Mouse (Mus musculus) forebrain, embryonic 14.5 days (tissue): ENCODE data around the gene Fndc1. TPM values are rescaled to one million over a fixed set of nuclear protein-coding genes. Genes with fewer than 3 reads are reported as not detected.

Experiments
- ATAC-seq: fragments of 200-750 bp; cut with Nextera tagmentation; 2 replicates; pipeline ENCODE4 v1.8.0; 2017; ENCODE audit warnings: mild to moderate bottlenecking, moderate library complexity
- DNase-seq: peaks from one replicate; pipeline ENCODE4 v3.0.0-alpha.2; 2015; ENCODE audit warnings: low spot score
- H3K27ac ChIP-seq: fragments of 300-500 bp; sonication (generic); 2 replicates; pipeline ENCODE4 v1.5.1; 2014; ENCODE audit warnings: low read depth, mild to moderate bottlenecking, control low read depth, low read length, moderate library complexity
- H3K27me3 ChIP-seq: fragments of 300-500 bp; sonication (generic); replicated peaks from 2 replicates; pipeline ENCODE4 v1.6.1; 2014; ENCODE audit warnings: low read length, control low read depth, mixed read lengths; ENCODE audit not compliant: control insufficient read depth, insufficient read depth
- H3K36me3 ChIP-seq: fragments of 300-500 bp; sonication (generic); 2 replicates; pipeline ENCODE4 v1.6.1; 2014; ENCODE audit warnings: low read length, control low read depth; ENCODE audit not compliant: control insufficient read depth, insufficient read depth
- H3K4me1 ChIP-seq: fragments of 300-500 bp; sonication (generic); 2 replicates; pipeline ENCODE4 v1.6.1; 2014; ENCODE audit warnings: antibody characterized with exemption, low read length, control low read depth; ENCODE audit not compliant: control insufficient read depth, insufficient read depth
- H3K4me2 ChIP-seq: fragments of 300-500 bp; sonication (generic); 2 replicates; pipeline ENCODE4 v1.6.1; 2014; ENCODE audit warnings: mild to moderate bottlenecking, control low read depth, low read length
- H3K4me3 ChIP-seq: fragments of 300-500 bp; sonication (generic); 2 replicates; pipeline ENCODE4 v1.5.1; 2014; ENCODE audit warnings: low read depth, low read length, control low read depth
- H3K9ac ChIP-seq: fragments of 300-500 bp; sonication (generic); 2 replicates; pipeline ENCODE4 v1.6.1; 2014; ENCODE audit warnings: mild to moderate bottlenecking, low read length, control low read depth, moderate library complexity
- H3K9me3 ChIP-seq: fragments of 300-500 bp; sonication (generic); replicated peaks from 2 replicates; pipeline ENCODE4 v1.6.1; 2016; ENCODE audit warnings: low read length, control low read depth, mixed read lengths; ENCODE audit not compliant: control insufficient read depth
- WGBS: fragments of 180-500 bp; shearing (Covaris S2); extraction: QIAGEN DNeasy Blood & Tissue Kit; methylation state at CpG from one replicate; pipeline ENCODE4 v1.1.7; 2014; 5-methylcytosine and 5-hydroxymethylcytosine counted together
- polyA plus RNA-seq: library from polyadenylated mRNA; unstranded; fragments of >200 nt; fragmentation: Nextera tagmentation; extraction: Ambion mirVana; gene quantifications from 2 replicates; pipeline ENCODE4 v1.2.1, GENCODE M21; 2014

Gene Fndc1
- polyA plus RNA-seq, 1 experiment from 2014 or later, result 1.5 TPM

DNA sequence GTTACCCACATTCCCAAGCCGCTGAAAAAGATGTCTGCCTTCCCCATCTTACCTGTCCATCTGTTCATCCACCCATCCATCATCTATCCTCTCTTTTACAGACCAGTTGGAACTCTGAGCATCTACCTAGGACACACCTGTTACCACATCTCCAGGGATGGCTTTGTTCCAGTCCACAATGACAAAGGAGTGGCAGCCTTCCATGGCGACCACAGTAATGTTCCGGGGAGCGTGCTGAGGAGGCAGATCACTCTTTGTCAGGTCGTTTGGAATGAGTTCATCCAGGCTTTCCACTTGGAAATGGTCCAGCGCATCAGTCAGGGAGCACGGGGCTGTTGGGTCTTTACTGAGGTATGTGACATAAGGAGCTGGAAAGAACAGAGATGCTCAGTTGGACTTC is 73.7 kb downstream of the Fndc1 start:
- DNase-seq, result no peak
- Histone ChIP-seq H3K9me3 (no peaks in the 10 kb centered on the region), H3K36me3 (no peaks in the 10 kb centered on the region), H3K4me1 (no peaks in the 10 kb centered on the region), H3K4me3 (no peak overlapping the region), H3K9ac (no peak overlapping the region), H3K27me3 (no peaks in the 10 kb centered on the region), H3K4me2 (no peak overlapping the region), H3K27ac (no peak overlapping the region)
- WGBS, result 67% methylated on average over 7 of the region's 7 CpGs
- no peak for ATAC-seq

DNA sequence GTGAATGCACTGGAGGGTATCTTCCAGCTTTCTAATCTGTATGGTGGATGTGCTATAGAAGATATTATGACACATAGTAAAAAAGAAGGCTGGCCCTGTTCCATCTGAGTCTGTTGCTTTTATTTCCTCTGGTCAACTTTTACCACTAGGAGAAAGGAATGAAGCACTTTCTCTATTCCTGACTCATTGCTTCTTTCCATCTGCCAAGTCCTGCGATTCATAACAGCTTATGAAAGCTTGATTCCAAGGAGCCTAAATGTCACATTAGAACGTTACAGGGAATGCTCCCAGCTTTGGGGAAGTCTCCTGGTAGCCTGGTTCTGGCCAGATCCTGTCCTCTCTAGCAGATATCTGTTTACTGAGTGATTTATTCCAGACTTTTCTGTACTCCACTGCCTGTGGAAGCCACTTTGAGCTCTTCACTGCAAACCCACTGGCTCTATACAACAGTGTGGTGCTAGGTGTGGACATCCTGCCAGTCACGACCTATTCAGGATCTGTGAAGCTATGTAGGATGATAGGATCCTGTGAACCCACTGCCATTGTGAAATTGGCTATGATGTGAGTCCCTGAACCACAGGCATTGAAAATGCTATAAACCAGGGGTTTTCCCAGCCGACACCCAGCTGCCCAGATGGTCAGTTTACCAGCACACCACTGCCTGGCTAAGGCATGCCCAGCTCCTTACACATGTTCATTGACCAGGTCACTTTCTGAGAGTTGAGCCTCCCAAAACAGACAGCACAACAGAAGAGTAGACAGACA is 77.9 kb downstream of the Fndc1 start:
- 82% methylated on average over 4 of the region's 4 CpGs for WGBS
- DNase-seq (no peak), ATAC-seq (no peak)
- no peaks in the 10 kb centered on the region for H3K27me3 ChIP-seq
- H3K4me2 ChIP-seq, result no peak overlapping the region
- no peak overlapping the region for H3K9ac ChIP-seq
- H3K9me3 ChIP-seq, result no peaks in the 10 kb centered on the region
- H3K4me1 ChIP-seq, result no peaks in the 10 kb centered on the region
- H3K27ac ChIP-seq, result no peak overlapping the region
- H3K36me3 ChIP-seq, result no peaks in the 10 kb centered on the region
- H3K4me3 ChIP-seq, result no peak overlapping the region

DNA sequence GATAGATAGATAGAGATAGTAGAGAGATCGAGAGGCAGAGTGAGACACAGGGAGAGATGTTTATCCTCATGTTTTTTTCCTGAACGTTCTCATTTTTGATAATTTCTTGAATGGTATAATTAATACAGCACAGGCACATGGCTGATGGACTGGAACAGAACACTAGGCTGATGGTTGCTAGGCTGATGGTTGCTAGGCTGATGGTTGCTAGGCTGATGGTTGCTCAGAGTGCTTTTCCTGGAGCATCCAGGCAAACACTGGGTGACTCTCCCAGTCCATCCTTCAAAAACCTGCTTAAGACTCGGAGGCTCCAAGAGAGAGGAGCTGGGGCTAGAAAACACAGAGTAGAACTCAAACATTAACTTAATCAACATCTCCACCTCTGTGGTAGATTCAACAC is 80.3 kb downstream of the Fndc1 start:
- no peaks in the 10 kb centered on the region for H3K36me3 ChIP-seq
- H3K4me2 ChIP-seq, result no peak overlapping the region
- ATAC-seq (no peak), DNase-seq (no peak)
- H3K4me1 ChIP-seq, result no peaks in the 10 kb centered on the region
- H3K4me3 ChIP-seq, result no peak overlapping the region
- no peak overlapping the region for H3K9ac ChIP-seq
- no peaks in the 10 kb centered on the region for H3K27me3 ChIP-seq
- no peak overlapping the region for H3K27ac ChIP-seq
- no peaks in the 10 kb centered on the region for H3K9me3 ChIP-seq
- 81% methylated on average over 3 of the region's 3 CpGs for WGBS

DNA sequence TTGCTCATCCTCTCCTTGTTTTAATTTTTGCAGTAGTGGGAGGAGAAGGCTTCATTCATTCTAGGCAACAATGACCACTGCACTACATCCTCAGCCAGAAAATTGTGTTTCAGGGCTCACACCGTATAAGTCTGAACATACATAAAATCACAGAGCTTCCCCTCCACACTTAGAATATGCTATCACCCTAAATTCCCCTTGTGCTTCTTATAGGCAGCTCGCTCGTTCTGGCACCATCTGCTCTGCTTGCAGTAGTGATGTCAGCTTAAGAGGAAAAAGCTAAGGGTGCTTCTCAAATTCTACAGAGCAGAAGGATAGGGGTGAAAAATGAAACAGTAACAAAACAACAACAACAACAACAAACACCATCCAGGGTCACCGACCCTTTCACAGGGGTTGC is 82.1 kb downstream of the Fndc1 start:
- DNase-seq, result peak; percentile 28
- no peaks in the 10 kb centered on the region for H3K36me3 ChIP-seq
- ATAC-seq, result no peak
- H3K9me3 ChIP-seq, result no peaks in the 10 kb centered on the region
- no peak overlapping the region for H3K4me3 ChIP-seq
- H3K4me1 ChIP-seq, result no peaks in the 10 kb centered on the region
- H3K27ac ChIP-seq, result no peak overlapping the region
- no peak overlapping the region for H3K9ac ChIP-seq
- H3K4me2 ChIP-seq, result no peak overlapping the region
- 88% methylated on average over 4 of the region's 4 CpGs for WGBS
- no peaks in the 10 kb centered on the region for H3K27me3 ChIP-seq

DNA sequence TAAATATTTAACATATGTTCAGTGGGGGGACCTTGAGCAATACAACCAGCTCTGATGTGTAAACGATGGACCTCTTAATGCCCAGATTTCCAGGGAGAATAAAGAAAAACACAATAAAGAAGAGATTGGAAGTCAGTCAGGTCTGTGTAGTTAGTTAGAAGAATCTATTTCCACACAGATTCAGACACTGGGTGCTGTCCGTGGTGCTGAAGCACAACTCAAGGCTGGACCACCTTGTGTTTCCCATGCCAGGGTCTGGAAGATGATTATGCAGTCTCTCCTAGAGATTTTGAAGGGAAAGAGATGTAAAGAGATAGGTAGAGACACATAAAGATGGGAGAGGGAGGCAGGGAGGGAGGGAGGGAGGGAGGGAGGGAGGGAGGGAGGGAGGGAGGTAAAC is 86.1 kb downstream of the Fndc1 start:
- Histone ChIP-seq H3K9me3 (no peaks in the 10 kb centered on the region), H3K27ac (no peak overlapping the region), H3K9ac (no peak overlapping the region), H3K27me3 (no peaks in the 10 kb centered on the region), H3K4me1 (no peaks in the 10 kb centered on the region), H3K4me3 (no peak overlapping the region), H3K36me3 (no peaks in the 10 kb centered on the region), H3K4me2 (no peak overlapping the region)
- DNase-seq (peak; percentile 44), ATAC-seq (no peak)
- WGBS, result 30% methylated on average over 2 of the region's 2 CpGs

DNA sequence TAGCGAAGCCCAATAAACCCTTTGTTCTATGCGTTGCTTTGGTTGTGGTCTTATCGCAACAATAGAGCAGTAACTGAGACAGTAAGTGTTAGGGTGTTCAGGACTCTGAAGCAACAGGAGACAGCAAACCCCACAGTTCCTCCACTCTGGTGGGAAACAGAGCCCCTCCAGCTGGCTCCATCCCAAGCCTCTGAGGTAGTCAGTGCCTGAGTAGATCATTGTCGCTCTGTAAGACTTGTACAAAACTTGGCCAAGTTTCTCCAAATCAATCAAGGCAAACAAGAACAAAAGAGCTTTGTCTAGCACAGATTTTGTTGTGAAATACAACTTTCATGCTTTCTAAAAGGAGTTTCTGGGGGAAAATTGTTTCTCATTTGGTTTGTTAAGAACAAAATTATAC is 104.1 kb downstream of the Fndc1 start:
- DNase-seq, result peak; percentile 63
- Histone ChIP-seq H3K9ac (no peak overlapping the region), H3K36me3 (no peaks in the 10 kb centered on the region), H3K27ac (no peak overlapping the region), H3K4me3 (no peak overlapping the region), H3K4me2 (no peak overlapping the region), H3K9me3 (no peaks in the 10 kb centered on the region), H3K4me1 (no peaks in the 10 kb centered on the region), H3K27me3 (no peaks in the 10 kb centered on the region)
- ATAC-seq, result no peak
- 52% methylated on average over 4 of the region's 4 CpGs for WGBS

DNA sequence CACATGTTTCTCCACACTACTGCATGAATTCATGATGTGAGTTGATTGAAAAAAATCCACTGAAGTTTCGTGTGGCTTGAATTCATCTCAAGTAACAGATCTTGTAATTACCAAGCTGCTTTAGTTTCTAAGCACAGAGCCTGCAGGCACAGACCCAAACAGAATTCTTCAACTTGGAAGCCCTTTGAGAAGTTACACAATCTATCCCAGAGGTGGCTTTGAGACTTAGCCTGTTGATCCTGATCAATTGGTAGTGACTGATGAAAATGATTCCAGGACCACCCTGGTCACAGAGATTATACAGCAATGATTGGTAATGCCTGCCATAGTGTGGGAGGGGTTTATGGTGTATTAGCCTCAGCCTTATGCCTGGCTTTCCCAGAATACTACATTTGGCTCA is 108.2 kb downstream of the Fndc1 start:
- no peak overlapping the region for H3K4me3 ChIP-seq
- H3K9ac ChIP-seq, result no peak overlapping the region
- 41% methylated on average over 1 of the region's 1 CpGs for WGBS
- no peaks in the 10 kb centered on the region for H3K36me3 ChIP-seq
- no peaks in the 10 kb centered on the region for H3K9me3 ChIP-seq
- H3K4me2 ChIP-seq, result no peak overlapping the region
- no peak overlapping the region for H3K27ac ChIP-seq
- no peaks in the 10 kb centered on the region for H3K27me3 ChIP-seq
- no peaks in the 10 kb centered on the region for H3K4me1 ChIP-seq
- DNase-seq (no peak), ATAC-seq (no peak)

DNA sequence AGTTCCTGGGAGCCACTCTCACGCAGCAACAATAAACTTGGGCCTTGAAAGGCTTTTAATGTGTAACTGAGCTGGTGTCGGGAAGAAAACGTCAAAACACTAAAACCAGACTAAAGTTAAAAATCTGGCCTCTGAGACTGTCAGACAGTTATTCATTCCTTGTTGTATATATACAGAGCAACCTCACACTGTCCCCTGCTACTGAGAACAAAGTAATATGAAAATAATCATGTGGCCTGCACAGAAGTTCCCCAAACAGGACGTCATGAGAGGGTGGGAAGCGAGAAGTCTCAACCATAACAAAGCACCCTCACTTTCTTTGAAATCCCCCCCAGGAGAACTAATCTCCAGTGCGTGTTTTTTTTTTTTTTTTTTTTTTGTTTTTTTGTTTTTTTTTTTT is 109.2 kb downstream of the Fndc1 start:
- DNase-seq (no peak), ATAC-seq (no peak)
- Histone ChIP-seq H3K4me3 (no peak overlapping the region), H3K36me3 (no peaks in the 10 kb centered on the region), H3K4me2 (no peak overlapping the region), H3K27ac (no peak overlapping the region), H3K9ac (no peak overlapping the region), H3K27me3 (no peaks in the 10 kb centered on the region), H3K9me3 (no peaks in the 10 kb centered on the region), H3K4me1 (no peaks in the 10 kb centered on the region)
- 76% methylated on average over 6 of the region's 6 CpGs for WGBS

DNA sequence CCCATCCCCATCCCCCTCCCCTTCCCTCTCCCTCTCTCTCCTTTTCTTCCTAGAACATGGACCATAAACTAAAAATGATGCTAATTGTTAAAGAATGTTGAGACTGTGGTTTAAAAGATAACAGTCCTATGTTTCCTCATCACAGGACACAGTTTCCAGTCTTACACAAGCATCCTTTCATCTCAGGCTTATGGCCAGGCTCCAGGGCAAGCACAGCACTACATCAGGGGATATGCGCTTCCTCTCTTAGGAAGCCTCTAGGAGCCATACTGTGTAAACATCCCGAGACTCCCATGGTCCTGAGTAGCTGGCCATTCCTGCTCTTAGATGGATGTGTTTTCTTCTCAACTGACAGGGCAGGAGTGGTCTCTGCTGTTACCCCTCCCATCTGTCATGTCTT is 114.1 kb downstream of the Fndc1 start:
- DNase-seq, result no peak
- Histone ChIP-seq H3K9me3 (no peaks in the 10 kb centered on the region), H3K4me3 (no peak overlapping the region), H3K27ac (no peak overlapping the region), H3K36me3 (no peaks in the 10 kb centered on the region), H3K27me3 (no peaks in the 10 kb centered on the region), H3K4me1 (no peaks in the 10 kb centered on the region), H3K9ac (no peak overlapping the region), H3K4me2 (no peak overlapping the region)
- 88% methylated on average over 2 of the region's 2 CpGs for WGBS
- no peak for ATAC-seq
